Mouse (Mus musculus) heart, postnatal 0 days (tissue): ENCODE measurements around the gene Eef1a2.

ENCODE experiments used
- CTCF ChIP-seq: IDR thresholded peaks from 2 replicates; pipeline ENCODE4 v1.5.1; 2016; ENCODE audit warnings: antibody characterized with exemption, control low read depth, low read depth
- EP300 ChIP-seq: IDR thresholded peaks from 2 replicates; pipeline ENCODE4 v1.6.1; 2016; ENCODE audit warnings: antibody characterized with exemption, low read depth

- TF ChIP-seq CTCF (no peak), EP300 (no peak)
Measured at GRCm38 (mm10) chr2:181196628-181197300, 40.0 kb upstream of the Eef1a2 start.
